Mouse (Mus musculus) CH12.LX (cell line): ENCODE measurements around the gene Cdkn2a. TPM values are rescaled to one million over a fixed set of nuclear protein-coding genes. Genes with fewer than 3 reads are reported as not detected.

Source experiments
- DNase-seq: peaks from one replicate; pipeline ENCODE4 v3.0.0-alpha.2; 2013; ENCODE audit errors: extremely low read depth
- H3K27ac ChIP-seq: 2 replicates; pipeline ENCODE4 v1.5.1; 2012; ENCODE audit warnings: low read depth, mild to moderate bottlenecking, control low read depth, moderate library complexity; ENCODE audit not compliant: insufficient read depth
- H3K27me3 ChIP-seq: replicated peaks from 2 replicates; pipeline ENCODE3; 2012; ENCODE audit warnings: inconsistent platforms
- H3K36me3 ChIP-seq, 2 experiments: replicated peaks in 1 of 2; 2 replicates each; pipeline versions ENCODE3 to v1.6.1; 2012; ENCODE audit warnings: inconsistent platforms in 1 of 2, low read length in 1 of 2, mild to moderate bottlenecking in 1 of 2, mixed read lengths in 1 of 2, moderate library complexity in 1 of 2; ENCODE audit not compliant: control insufficient read depth in 1 of 2, insufficient read depth in 1 of 2
- H3K4me1 ChIP-seq, 2 experiments: 2 replicates each; pipeline ENCODE4 v1.6.1; 2012; ENCODE audit warnings: inconsistent platforms in 1 of 2, moderate library complexity in 1 of 2; ENCODE audit not compliant: insufficient read depth in 2 of 2, control insufficient read depth in 1 of 2
- H3K4me2 ChIP-seq: 2 replicates; pipeline ENCODE4 v1.6.1; 2012; ENCODE audit warnings: low read depth, mild to moderate bottlenecking, control low read depth; ENCODE audit not compliant: poor library complexity, insufficient read depth, severe bottlenecking
- H3K4me3 ChIP-seq, 3 experiments: fragments of 150-350 bp in 1 of 3; sonication (generic) in 1 of 3; replicated peaks in 1 of 3; 2 replicates each; pipeline versions ENCODE3 to v1.5.1; 2011 to 2012; ENCODE audit warnings: low read depth in 2 of 3, low read length in 2 of 3, mild to moderate bottlenecking in 2 of 3, moderate library complexity in 2 of 3, control low read depth in 1 of 3, improper control_type of control experiment in 1 of 3, inconsistent platforms in 1 of 3, mixed read lengths in 1 of 3; ENCODE audit not compliant: poor library complexity in 1 of 3
- H3K79me2 ChIP-seq: replicated peaks from 2 replicates; pipeline ENCODE4 v1.6.1; 2012; ENCODE audit warnings: mild to moderate bottlenecking, moderate library complexity; ENCODE audit not compliant: control insufficient read depth, poor library complexity, insufficient read depth, severe bottlenecking; ENCODE audit errors: extremely low read depth
- H3K9ac ChIP-seq: 2 replicates; pipeline ENCODE4 v1.6.1; 2012; ENCODE audit warnings: low read depth, mild to moderate bottlenecking, control low read depth, moderate library complexity; ENCODE audit not compliant: insufficient read depth
- H3K9me3 ChIP-seq: replicated peaks from 2 replicates; pipeline ENCODE3; 2012; ENCODE audit warnings: low read length, inconsistent platforms, mixed read lengths
- CHD2 ChIP-seq: IDR thresholded peaks from 2 replicates; pipeline ENCODE4 v1.6.1; 2011; ENCODE audit warnings: low read length, improper control_type of control experiment
- CTCF ChIP-seq, 2 experiments: IDR thresholded peaks in 1 of 2; conservative IDR thresholded peaks in 1 of 2; 2 replicates each; pipeline ENCODE4 v1.5.1; 2011 to 2012; ENCODE audit warnings: low read depth in 2 of 2, low read length in 2 of 2, improper control_type of control experiment in 1 of 2, inconsistent platforms in 1 of 2, mild to moderate bottlenecking in 1 of 2, moderate library complexity in 1 of 2
- E2F4 ChIP-seq: IDR thresholded peaks from 2 replicates; pipeline ENCODE4 v1.6.1; 2011; ENCODE audit warnings: low read depth, low read length, improper control_type of control experiment; ENCODE audit not compliant: insufficient replicate concordance
- EP300 ChIP-seq: IDR thresholded peaks from 2 replicates; pipeline ENCODE4 v1.6.1; 2011; ENCODE audit warnings: low read length, improper control_type of control experiment
- ETS1 ChIP-seq: conservative IDR thresholded peaks from 2 replicates; pipeline ENCODE4 v1.6.1; 2012; ENCODE audit warnings: low read depth, mild to moderate bottlenecking, inconsistent platforms, low read length, improper control_type of control experiment, moderate library complexity
- GABPA ChIP-seq: IDR thresholded peaks from 2 replicates; pipeline ENCODE4 v1.6.1; 2012; ENCODE audit warnings: low read depth, low read length, improper control_type of control experiment, inconsistent platforms; ENCODE audit not compliant: insufficient replicate concordance
- JUN ChIP-seq: IDR thresholded peaks from 2 replicates; pipeline ENCODE4 v1.6.1; 2011; ENCODE audit warnings: low read depth, mild to moderate bottlenecking, low read length, improper control_type of control experiment, moderate library complexity; ENCODE audit not compliant: insufficient read depth
- JUND ChIP-seq: conservative IDR thresholded peaks from 2 replicates; pipeline ENCODE4 v1.6.1; 2011; ENCODE audit warnings: low read depth, low read length, improper control_type of control experiment
- KAT2A ChIP-seq: IDR thresholded peaks from 2 replicates; pipeline ENCODE4 v1.6.1; 2012; ENCODE audit warnings: low read length, improper control_type of control experiment, inconsistent platforms; ENCODE audit not compliant: insufficient replicate concordance
- MAFK ChIP-seq: IDR thresholded peaks from 2 replicates; pipeline ENCODE4 v1.6.1; 2011; ENCODE audit warnings: low read length, improper control_type of control experiment; ENCODE audit not compliant: insufficient replicate concordance
- MAX ChIP-seq: IDR thresholded peaks from 2 replicates; pipeline ENCODE4 v1.6.1; 2011; ENCODE audit warnings: low read length, improper control_type of control experiment
- MEF2A ChIP-seq: IDR thresholded peaks from 2 replicates; pipeline ENCODE4 v1.6.1; 2014; ENCODE audit warnings: low read depth, mild to moderate bottlenecking, inconsistent platforms, low read length, improper control_type of control experiment, borderline replicate concordance
- MXI1 ChIP-seq: IDR thresholded peaks from 2 replicates; pipeline ENCODE4 v1.6.1; 2011; ENCODE audit warnings: mild to moderate bottlenecking, low read depth, low read length, improper control_type of control experiment
- NELFE ChIP-seq: IDR thresholded peaks from 2 replicates; pipeline ENCODE4 v1.6.1; 2011; ENCODE audit warnings: low read depth, low read length, improper control_type of control experiment
- NRF1 ChIP-seq: IDR thresholded peaks from 2 replicates; pipeline ENCODE4 v1.6.1; 2014; ENCODE audit warnings: low read depth, mild to moderate bottlenecking, inconsistent platforms, low read length, improper control_type of control experiment, moderate library complexity
- POLR2A ChIP-seq: IDR thresholded peaks from 2 replicates; pipeline ENCODE4 v1.6.1; 2011; ENCODE audit warnings: low read depth, mild to moderate bottlenecking, improper control_type of control experiment, low read length
- RAD21 ChIP-seq: IDR thresholded peaks from 2 replicates; pipeline ENCODE4 v1.6.1; 2011; ENCODE audit warnings: low read depth, mild to moderate bottlenecking, low read length, improper control_type of control experiment, moderate library complexity
- RCOR1 ChIP-seq: conservative IDR thresholded peaks from 2 replicates; pipeline ENCODE4 v1.6.1; 2012; ENCODE audit warnings: low read depth, mild to moderate bottlenecking, inconsistent platforms, low read length, improper control_type of control experiment
- SIN3A ChIP-seq: IDR thresholded peaks from 2 replicates; pipeline ENCODE4 v1.6.1; 2012; ENCODE audit warnings: low read length, improper control_type of control experiment, inconsistent platforms
- TCF12 ChIP-seq: IDR thresholded peaks from 2 replicates; pipeline ENCODE4 v1.6.1; 2014; ENCODE audit warnings: low read depth, mild to moderate bottlenecking, inconsistent platforms, low read length, improper control_type of control experiment
- USF1 ChIP-seq: IDR thresholded peaks from 2 replicates; pipeline ENCODE4 v1.6.1; 2014; ENCODE audit warnings: low read depth, mild to moderate bottlenecking, inconsistent platforms, low read length, improper control_type of control experiment
- ZC3H11A ChIP-seq: IDR thresholded peaks from 2 replicates; pipeline ENCODE4 v1.6.1; 2012; ENCODE audit warnings: low read depth, mild to moderate bottlenecking, inconsistent platforms, low read length, improper control_type of control experiment
- ZKSCAN1 ChIP-seq: IDR thresholded peaks from 2 replicates; pipeline ENCODE4 v1.6.1; 2012; ENCODE audit warnings: low read depth, inconsistent platforms, low read length, improper control_type of control experiment, borderline replicate concordance
- ZMIZ1 ChIP-seq: IDR thresholded peaks from 2 replicates; pipeline ENCODE4 v1.6.1; 2012; ENCODE audit warnings: low read depth, mild to moderate bottlenecking, inconsistent platforms, low read length, improper control_type of control experiment
- dilution Hi-C: fragments of 300-500 bp; cut with MboI; formaldehyde crosslinking; loops from 2 replicates; pipeline ENCODE4 v1.14.3; 2020; ENCODE audit warnings: low sequenced_read_pairs; ENCODE audit not compliant: extremely low pct_unique_long_range_greater_than_20kb, extremely low pct_ligation_motif_present
- in situ Hi-C: fragments of 300-500 bp; cut with MboI; formaldehyde crosslinking; loops from 3 replicates; pipeline ENCODE4 v1.14.3; 2019; ENCODE audit warnings: low sequenced_read_pairs, low pct_ligation_motif_present, low pct_unique_long_range_greater_than_20kb, mixed read lengths
- polyA plus RNA-seq: library from polyadenylated mRNA; unstranded; fragments of >175 nt; gene quantifications from 2 replicates; pipeline ENCODE4 v1.2.1, GENCODE M21; 2012; ENCODE audit warnings: low read depth; ENCODE audit not compliant: insufficient read length
- total RNA-seq, 2 experiments: library from RNA; depleted of rRNA; stranded (reverse); fragments of 300-350 nt in 1 of 2; fragments of >200 nt in 1 of 2; gene quantifications; 2 replicates each; pipeline ENCODE4 v1.2.3; 2012 to 2014

Gene Cdkn2a
- total and polyA plus RNA-seq, 3 experiments, result not detected

GRCm38 (mm10) chr4:89285688-89286087 lies 8.8 kb downstream of the Cdkn2a start:
- TF ChIP-seq CHD2, result no peak
- no peak for TF ChIP-seq POLR2A
- TF ChIP-seq ZMIZ1, result no peak
- no peak for TF ChIP-seq E2F4
- no peak for TF ChIP-seq ZKSCAN1
- TF ChIP-seq RCOR1, result no peak
- TF ChIP-seq NRF1, result no peak
- no peak for TF ChIP-seq JUN
- TF ChIP-seq RAD21, result no peak
- no peak for TF ChIP-seq NELFE
- no peak for TF ChIP-seq MAFK
- H3K9me3 ChIP-seq, result no peaks in the 10 kb centered on the region
- DNase-seq, result no peak
- H3K36me3 ChIP-seq, result no peaks in the 10 kb centered on the region
- dilution Hi-C loops (no loop called here), in situ Hi-C loops (no loop called here)
- no peak overlapping the region for H3K4me2 ChIP-seq
- H3K4me1 ChIP-seq, result no peaks in the 10 kb centered on the region
- no peak overlapping the region for H3K27ac ChIP-seq
- H3K79me2 ChIP-seq, result no peaks in the 10 kb centered on the region
- H3K27me3 ChIP-seq, result no peaks in the 10 kb centered on the region
- no peak overlapping the region for H3K9ac ChIP-seq
- H3K4me3 ChIP-seq, result no peak overlapping the region

GRCm38 (mm10) chr4:89282661-89283060 lies 11.8 kb downstream of the Cdkn2a start:
- H3K9me3 ChIP-seq, result no peaks in the 10 kb centered on the region
- in situ Hi-C loops, result no loop called here
- DNase-seq, result no peak
- H3K27ac ChIP-seq, result no peak overlapping the region
- H3K4me1 ChIP-seq, result no peaks in the 10 kb centered on the region
- no peaks in the 10 kb centered on the region for H3K36me3 ChIP-seq
- TF ChIP-seq KAT2A (no peak), NELFE (no peak), RAD21 (no peak), TCF12 (no peak), MEF2A (no peak), USF1 (no peak), JUND (no peak), E2F4 (no peak), JUN (no peak), GABPA (no peak), EP300 (no peak), ZC3H11A (no peak), POLR2A (no peak), NRF1 (no peak), MXI1 (no peak), SIN3A (no peak), CTCF (conservative IDR thresholded peaks at IDR 0.05 in 1 of 2, IDR thresholded peaks at IDR 0.05 in 1 of 2; ENCODE audit: low read depth in 2 of 2, low read length in 2 of 2) (no peak), MAX (no peak), ETS1 (no peak)
- no peaks in the 10 kb centered on the region for H3K79me2 ChIP-seq
- no peak overlapping the region for H3K9ac ChIP-seq
- no peaks in the 10 kb centered on the region for H3K27me3 ChIP-seq
- H3K4me3 ChIP-seq, result no peak overlapping the region
- dilution Hi-C loops, result no loop called here
- H3K4me2 ChIP-seq, result no peak overlapping the region
